Mouse (Mus musculus) midbrain, embryonic 12.5 days (tissue): ENCODE results near the gene Kcnq1. TPM values are rescaled to one million over a fixed set of nuclear protein-coding genes. Genes with fewer than 3 reads are reported as not detected.

ENCODE experiments used
- ATAC-seq: fragments of 200-750 bp; cut with Nextera tagmentation; 2 replicates; pipeline ENCODE4 v1.8.0; 2017; ENCODE audit warnings: low read depth, moderate TSS enrichment, moderate library complexity; ENCODE audit not compliant: low FRiP score
- H3K27ac ChIP-seq: fragments of 300-500 bp; sonication (generic); replicated peaks from 2 replicates; pipeline ENCODE4 v1.5.1; 2016; ENCODE audit warnings: mild to moderate bottlenecking
- H3K27me3 ChIP-seq: fragments of 300-500 bp; sonication (generic); 2 replicates; pipeline ENCODE4 v1.6.1; 2016; ENCODE audit warnings: mild to moderate bottlenecking
- H3K36me3 ChIP-seq: fragments of 300-500 bp; sonication (generic); 2 replicates; pipeline ENCODE4 v1.6.1; 2016
- H3K4me1 ChIP-seq: fragments of 300-500 bp; sonication (generic); 2 replicates; pipeline ENCODE4 v1.6.1; 2016
- H3K4me2 ChIP-seq: fragments of 300-500 bp; sonication (generic); replicated peaks from 2 replicates; pipeline ENCODE4 v1.6.1; 2016; ENCODE audit warnings: mild to moderate bottlenecking, moderate library complexity
- H3K4me3 ChIP-seq: fragments of 300-500 bp; sonication (generic); 2 replicates; pipeline ENCODE4 v1.5.1; 2016; ENCODE audit warnings: mild to moderate bottlenecking
- H3K9ac ChIP-seq: fragments of 300-500 bp; sonication (generic); replicated peaks from 2 replicates; pipeline ENCODE4 v1.6.1; 2016; ENCODE audit warnings: mild to moderate bottlenecking, moderate library complexity
- H3K9me3 ChIP-seq: fragments of 300-500 bp; sonication (generic); 2 replicates; pipeline ENCODE4 v1.6.1; 2016; ENCODE audit warnings: mild to moderate bottlenecking
- WGBS: fragments of 180-500 bp; shearing (Covaris S2); methylation state at CpG from one replicate; pipeline ENCODE4 v1.1.7; 2016; 5-methylcytosine and 5-hydroxymethylcytosine counted together
- polyA plus RNA-seq: library from polyadenylated mRNA; unstranded; fragments of >200 nt; fragmentation: Nextera tagmentation; extraction: Ambion mirVana; gene quantifications from 2 replicates; pipeline ENCODE4 v1.2.1, GENCODE M21; 2016

Kcnq1 gene
- polyA plus RNA-seq, 1 experiment from 2014 or later, result 0.98 TPM

- no peak overlapping the region for H3K4me3 ChIP-seq
- peaks cover 6% of the 10 kb centered on the region; the same call in 1 of the 2 replicates for H3K27me3 ChIP-seq
- H3K27ac ChIP-seq, result no peak overlapping the region
- H3K36me3 ChIP-seq, result no peaks in the 10 kb centered on the region
- no peak overlapping the region for H3K9ac ChIP-seq
- H3K9me3 ChIP-seq, result no peaks in the 10 kb centered on the region
- no peak overlapping the region for H3K4me2 ChIP-seq
- 77% methylated on average over 3 of the region's 3 CpGs for WGBS
- ATAC-seq, result no peak
- no peaks in the 10 kb centered on the region for H3K4me1 ChIP-seq
Observed at GRCm38 (mm10) chr7:143093847-143094246, 12.3 kb upstream of the Kcnq1 start.

- Histone ChIP-seq H3K4me2 (no peak within 1 kb of the TSS), H3K27ac (no peak within 1 kb of the TSS), H3K9me3 (no peaks in the 10 kb centered on the region), H3K9ac (no peak within 1 kb of the TSS), H3K4me1 (no peaks in the 10 kb centered on the region), H3K4me3 (no peak within 1 kb of the TSS), H3K36me3 (no peaks in the 10 kb centered on the region), H3K27me3 (peaks cover 6% of the 10 kb centered on the region; the same call in 1 of the 2 replicates)
- 48% methylated on average over 10 of the region's 10 CpGs for WGBS
- no peak for ATAC-seq
Observed at GRCm38 (mm10) chr7:143094592-143095553, 11.3 kb upstream of the Kcnq1 start, which contains the start of gene Trpm5. Gene Trpm5 (minus strand): TSS chr7:143094642.

GRCm38 (mm10) chr7:143095554-143095907 lies 10.6 kb upstream of the Kcnq1 start:
- Histone ChIP-seq H3K4me3 (no peak overlapping the region), H3K4me2 (no peak overlapping the region), H3K36me3 (no peaks in the 10 kb centered on the region), H3K4me1 (no peaks in the 10 kb centered on the region), H3K27me3 (peaks cover 11% of the 10 kb centered on the region; the same call in 1 of the 2 replicates), H3K9ac (no peak overlapping the region), H3K9me3 (no peaks in the 10 kb centered on the region), H3K27ac (no peak overlapping the region)
- WGBS, result 64% methylated on average over 1 of the region's 1 CpGs
- no peak for ATAC-seq

- 72% methylated on average over 4 of the region's 4 CpGs for WGBS
- no peak overlapping the region for H3K9ac ChIP-seq
- H3K4me1 ChIP-seq, result no peaks in the 10 kb centered on the region
- no peak for ATAC-seq
- H3K4me3 ChIP-seq, result no peak overlapping the region
- no peaks in the 10 kb centered on the region for H3K9me3 ChIP-seq
- H3K27me3 ChIP-seq, result peaks cover 21% of the 10 kb centered on the region
- no peak overlapping the region for H3K4me2 ChIP-seq
- H3K36me3 ChIP-seq, result no peaks in the 10 kb centered on the region
- no peak overlapping the region for H3K27ac ChIP-seq
Observed at GRCm38 (mm10) chr7:143100759-143101158, 5.4 kb upstream of the Kcnq1 start.

GRCm38 (mm10) chr7:143105258-143105897 lies 784 bp upstream of the Kcnq1 start:
- peaks cover 8% of the 10 kb centered on the region for H3K4me1 ChIP-seq
- no peaks in the 10 kb centered on the region for H3K36me3 ChIP-seq
- H3K27ac ChIP-seq, result no peak overlapping the region
- no peak overlapping the region for H3K4me3 ChIP-seq
- H3K9me3 ChIP-seq, result no peaks in the 10 kb centered on the region
- peaks cover 57% of the 10 kb centered on the region for H3K27me3 ChIP-seq
- H3K9ac ChIP-seq, result no peak overlapping the region
- no peak for ATAC-seq
- 74% methylated on average over 11 of the region's 11 CpGs for WGBS
- no peak overlapping the region for H3K4me2 ChIP-seq

- ATAC-seq, result no peak
- H3K27ac ChIP-seq, result no peak overlapping the region
- peak overlapping the region; percentile 44 for H3K4me2 ChIP-seq
- 7% methylated on average over 48 of the region's 57 CpGs for WGBS
- no peaks in the 10 kb centered on the region for H3K36me3 ChIP-seq
- peak overlapping the region; percentile 27 for H3K4me3 ChIP-seq
- H3K27me3 ChIP-seq, result peaks cover 61% of the 10 kb centered on the region
- H3K9me3 ChIP-seq, result no peaks in the 10 kb centered on the region
- H3K4me1 ChIP-seq, result peaks cover 8% of the 10 kb centered on the region
- H3K9ac ChIP-seq, result 0 out of 2 replicates have a peak overlapping the region, but pooled peaks have one; percentile 20
Observed at GRCm38 (mm10) chr7:143106672-143107465, 707 bp downstream of the Kcnq1 start.

GRCm38 (mm10) chr7:143108200-143108599 lies 2.0 kb downstream of the Kcnq1 start:
- H3K4me3 ChIP-seq, result no peak overlapping the region
- no peaks in the 10 kb centered on the region for H3K9me3 ChIP-seq
- no peaks in the 10 kb centered on the region for H3K36me3 ChIP-seq
- H3K4me1 ChIP-seq, result peaks cover 8% of the 10 kb centered on the region
- ATAC-seq, result no peak
- no peak overlapping the region for H3K27ac ChIP-seq
- H3K4me2 ChIP-seq, result no peak overlapping the region
- WGBS, result 45% methylated on average over 5 of the region's 5 CpGs
- H3K9ac ChIP-seq, result no peak overlapping the region
- peaks cover 62% of the 10 kb centered on the region for H3K27me3 ChIP-seq

GRCm38 (mm10) chr7:143108996-143109660 lies 3.0 kb downstream of the Kcnq1 start:
- Histone ChIP-seq H3K4me3 (no peak overlapping the region), H3K36me3 (no peaks in the 10 kb centered on the region), H3K9ac (no peak overlapping the region), H3K27me3 (peaks cover 57% of the 10 kb centered on the region), H3K9me3 (no peaks in the 10 kb centered on the region), H3K4me1 (peaks cover 8% of the 10 kb centered on the region), H3K4me2 (no peak overlapping the region), H3K27ac (no peak overlapping the region)
- WGBS, result 27% methylated on average over 3 of the region's 3 CpGs
- no peak for ATAC-seq

- H3K9ac ChIP-seq, result no peak overlapping the region
- peaks cover 8% of the 10 kb centered on the region for H3K4me1 ChIP-seq
- 58% methylated on average over 3 of the region's 3 CpGs for WGBS
- no peak overlapping the region for H3K4me3 ChIP-seq
- no peaks in the 10 kb centered on the region for H3K36me3 ChIP-seq
- H3K4me2 ChIP-seq, result no peak overlapping the region
- H3K27me3 ChIP-seq, result peaks cover 55% of the 10 kb centered on the region
- 0 out of 2 replicates have a peak, but pooled peaks cover under 1% of the 10 kb centered on the region for H3K9me3 ChIP-seq
- no peak for ATAC-seq
- H3K27ac ChIP-seq, result no peak overlapping the region
Observed at GRCm38 (mm10) chr7:143109696-143110095, 3.5 kb downstream of the Kcnq1 start.

- H3K27ac ChIP-seq, result no peak overlapping the region
- WGBS, result 63% methylated on average over 1 of the region's 1 CpGs
- no peak overlapping the region for H3K9ac ChIP-seq
- no peak overlapping the region for H3K4me3 ChIP-seq
- ATAC-seq, result no peak
- peaks cover 46% of the 10 kb centered on the region for H3K27me3 ChIP-seq
- no peak overlapping the region for H3K4me2 ChIP-seq
- H3K9me3 ChIP-seq, result 0 out of 2 replicates have a peak, but pooled peaks cover 5% of the 10 kb centered on the region
- H3K36me3 ChIP-seq, result no peaks in the 10 kb centered on the region
- H3K4me1 ChIP-seq, result peaks cover 8% of the 10 kb centered on the region
Observed at GRCm38 (mm10) chr7:143110803-143111202, 4.6 kb downstream of the Kcnq1 start.

- ATAC-seq, result no peak
- Histone ChIP-seq H3K4me1 (peaks cover 8% of the 10 kb centered on the region), H3K4me2 (no peak overlapping the region), H3K27me3 (peaks cover 37% of the 10 kb centered on the region), H3K9me3 (0 out of 2 replicates have a peak, but pooled peaks cover 5% of the 10 kb centered on the region), H3K9ac (no peak overlapping the region), H3K27ac (no peak overlapping the region), H3K36me3 (no peaks in the 10 kb centered on the region), H3K4me3 (no peak overlapping the region)
- 71% methylated on average over 4 of the region's 4 CpGs for WGBS
Observed at GRCm38 (mm10) chr7:143111719-143112118, 5.6 kb downstream of the Kcnq1 start.
